Mouse (Mus musculus): ENCODE results near the gene Zfp148.

Zfp148 gene

GRCm38 (mm10) chr16:33379944-33380881, at the start of gene Zfp148:
Zfp148 (plus strand) TSS chr16:33380836.
- peak; percentile 91 for DNase-seq (ENCODE audit: low spot score)

- DNase-seq (ENCODE audit: low spot score): no peak
Measured at GRCm38 (mm10) chr16:33333015-33333414, 47.6 kb upstream of the Zfp148 start.

- peak; percentile 67 for DNase-seq (ENCODE audit: low spot score)
Measured at GRCm38 (mm10) chr16:33337177-33337576, 43.5 kb upstream of the Zfp148 start.

GRCm38 (mm10) chr16:33337681-33338080, 43.0 kb upstream of the Zfp148 start:
- DNase-seq (ENCODE audit: low spot score): no peak

- DNase-seq (ENCODE audit: low spot score): no peak
Measured at GRCm38 (mm10) chr16:33338492-33338891, 42.1 kb upstream of the Zfp148 start.

GRCm38 (mm10) chr16:33339476-33339875, 41.2 kb upstream of the Zfp148 start:
- no peak for DNase-seq (ENCODE audit: low spot score)

GRCm38 (mm10) chr16:33342356-33342755, 38.3 kb upstream of the Zfp148 start:
- DNase-seq (ENCODE audit: low spot score): no peak

GRCm38 (mm10) chr16:33343106-33343505, 37.5 kb upstream of the Zfp148 start:
- no peak for DNase-seq (ENCODE audit: low spot score)

- no peak for DNase-seq (ENCODE audit: low spot score)
Measured at GRCm38 (mm10) chr16:33343601-33344000, 37.0 kb upstream of the Zfp148 start.

GRCm38 (mm10) chr16:33344379-33344778, 36.3 kb upstream of the Zfp148 start:
- DNase-seq (ENCODE audit: low spot score): no peak

- no peak for DNase-seq (ENCODE audit: low spot score)
Measured at GRCm38 (mm10) chr16:33344875-33345274, 35.8 kb upstream of the Zfp148 start.

- DNase-seq (ENCODE audit: low spot score): peak; percentile 28
Measured at GRCm38 (mm10) chr16:33346376-33346775, 34.3 kb upstream of the Zfp148 start.

GRCm38 (mm10) chr16:33347134-33347533, 33.5 kb upstream of the Zfp148 start:
- DNase-seq (ENCODE audit: low spot score): no peak

- DNase-seq (ENCODE audit: low spot score): no peak
Measured at GRCm38 (mm10) chr16:33357805-33358204, 22.8 kb upstream of the Zfp148 start.

GRCm38 (mm10) chr16:33365772-33366171, 14.9 kb upstream of the Zfp148 start:
- DNase-seq (ENCODE audit: low spot score): no peak

GRCm38 (mm10) chr16:33368632-33369031, 12.0 kb upstream of the Zfp148 start:
- DNase-seq (ENCODE audit: low spot score): no peak

GRCm38 (mm10) chr16:33370836-33371235, 9.8 kb upstream of the Zfp148 start:
- DNase-seq (ENCODE audit: low spot score): peak; percentile 23

- no peak for DNase-seq (ENCODE audit: low spot score)
Measured at GRCm38 (mm10) chr16:33372611-33373010, 8.0 kb upstream of the Zfp148 start.

GRCm38 (mm10) chr16:33373326-33373725, 7.3 kb upstream of the Zfp148 start:
- no peak for DNase-seq (ENCODE audit: low spot score)

- no peak for DNase-seq (ENCODE audit: low spot score)
Measured at GRCm38 (mm10) chr16:33376266-33376665, 4.4 kb upstream of the Zfp148 start.

- DNase-seq (ENCODE audit: low spot score): peak; percentile 19
Measured at GRCm38 (mm10) chr16:33379219-33379943, 1.3 kb upstream of the Zfp148 start.

- peak; percentile 60 for DNase-seq (ENCODE audit: low spot score)
Measured at GRCm38 (mm10) chr16:33380882-33381613, 412 bp downstream of the Zfp148 start.

All from embryo, embryonic 10.5 days (tissue).